Mouse (Mus musculus) midbrain, postnatal 0 days (tissue): Measurements from ENCODE around the gene Rpl7l1. TPM values are rescaled to one million over a fixed set of nuclear protein-coding genes. Genes with fewer than 3 reads are reported as not detected.

ENCODE experiments used
- ATAC-seq: fragments of 200-750 bp; cut with Nextera tagmentation; 2 replicates; pipeline ENCODE4 v1.8.0; 2017; ENCODE audit warnings: moderate number of reproducible peaks, mild to moderate bottlenecking, moderate TSS enrichment, moderate library complexity; ENCODE audit not compliant: low FRiP score
- DNase-seq: peaks from one replicate; pipeline ENCODE4 v3.0.0-alpha.2; 2015; ENCODE audit warnings: low spot score
- H3K27ac ChIP-seq: fragments of 300-500 bp; sonication (generic); 2 replicates; pipeline ENCODE4 v1.5.1; 2014; ENCODE audit warnings: low read depth, mild to moderate bottlenecking, low read length, mixed read lengths
- H3K27me3 ChIP-seq: fragments of 300-500 bp; sonication (generic); 2 replicates; pipeline ENCODE4 v1.6.1; 2014; ENCODE audit warnings: low read length, control low read depth, mixed read lengths; ENCODE audit not compliant: insufficient read depth
- H3K36me3 ChIP-seq: fragments of 300-500 bp; sonication (generic); 2 replicates; pipeline ENCODE4 v1.6.1; 2014; ENCODE audit warnings: low read length, control low read depth, mixed read lengths; ENCODE audit not compliant: insufficient read depth
- H3K4me1 ChIP-seq: fragments of 300-500 bp; sonication (generic); 2 replicates; pipeline ENCODE4 v1.6.1; 2014; ENCODE audit warnings: mild to moderate bottlenecking, control low read depth, antibody characterized with exemption, low read length, mixed read lengths; ENCODE audit not compliant: insufficient read depth
- H3K4me2 ChIP-seq: fragments of 300-500 bp; sonication (generic); 2 replicates; pipeline ENCODE4 v1.6.1; 2014; ENCODE audit warnings: low read depth, mild to moderate bottlenecking, low read length, mixed read lengths; ENCODE audit not compliant: poor library complexity, severe bottlenecking
- H3K4me3 ChIP-seq: fragments of 300-500 bp; sonication (generic); 2 replicates; pipeline ENCODE4 v1.5.1; 2014; ENCODE audit warnings: low read depth, mild to moderate bottlenecking, low read length, moderate library complexity
- H3K9ac ChIP-seq: fragments of 300-500 bp; sonication (generic); replicated peaks from 2 replicates; pipeline ENCODE4 v1.6.1; 2014; ENCODE audit warnings: mild to moderate bottlenecking, low read length, moderate library complexity, mixed read lengths; ENCODE audit not compliant: poor library complexity, severe bottlenecking
- H3K9me3 ChIP-seq: fragments of 300-500 bp; sonication (generic); 2 replicates; pipeline ENCODE4 v1.6.1; 2016; ENCODE audit warnings: low read length, control low read depth
- CTCF ChIP-seq: IDR thresholded peaks from 2 replicates; pipeline ENCODE4 v1.5.1; 2016; ENCODE audit warnings: antibody characterized with exemption, mild to moderate bottlenecking
- WGBS: fragments of 180-500 bp; shearing (Covaris S2); extraction: QIAGEN DNeasy Blood & Tissue Kit; methylation state at CpG from one replicate; pipeline ENCODE4 v1.1.7; 2014; 5-methylcytosine and 5-hydroxymethylcytosine counted together
- polyA plus RNA-seq: library from polyadenylated mRNA; unstranded; fragments of >200 nt; fragmentation: Nextera tagmentation; extraction: Ambion mirVana; gene quantifications from 2 replicates; pipeline ENCODE4 v1.2.1, GENCODE M21; 2015
- total RNA-seq: library from RNA; depleted of rRNA; stranded (reverse); fragments of >200 nt; gene quantifications from 2 replicates; pipeline ENCODE4 v1.2.3, GENCODE M21; 2014

The Rpl7l1 gene
- total and polyA plus RNA-seq, 2 experiments from 2014 or later = 43.2 to 69.7 TPM

GRCm38 (mm10) chr17:46751056-46751793 lies 31.2 kb downstream of the Rpl7l1 start:
- peak overlapping the region; percentile 85 for H3K27ac ChIP-seq
- DNase-seq (peak; percentile 50), ATAC-seq (no peak; the same call in 1 of the 2 replicates)
- peak overlapping the region; percentile 60 for H3K9ac ChIP-seq
- H3K4me2 ChIP-seq = peak overlapping the region; percentile 59
- WGBS = 23% methylated on average over 16 of the region's 16 CpGs
- no peaks in the 10 kb centered on the region for H3K9me3 ChIP-seq
- peak overlapping the region; percentile 47 for H3K4me3 ChIP-seq
- no peaks in the 10 kb centered on the region; the same call in 1 of the 2 replicates for H3K27me3 ChIP-seq
- H3K4me1 ChIP-seq = peaks cover 4% of the 10 kb centered on the region; the same call in 1 of the 2 replicates
- H3K36me3 ChIP-seq = no peaks in the 10 kb centered on the region
- no peak for TF ChIP-seq CTCF

GRCm38 (mm10) chr17:46750580-46750979 lies 31.9 kb downstream of the Rpl7l1 start:
- Histone ChIP-seq H3K9me3 (no peaks in the 10 kb centered on the region), H3K4me1 (peaks cover 4% of the 10 kb centered on the region; the same call in 1 of the 2 replicates), H3K27me3 (no peaks in the 10 kb centered on the region), H3K27ac (peak overlapping the region; percentile 85; the same call in 1 of the 2 replicates), H3K9ac (peak overlapping the region; percentile 60; the same call in 1 of the 2 replicates), H3K4me3 (peak overlapping the region; percentile 47), H3K36me3 (0 out of 2 replicates have a peak, but pooled peaks cover 1% of the 10 kb centered on the region), H3K4me2 (peak overlapping the region; percentile 59)
- DNase-seq (no peak), ATAC-seq (no peak)
- WGBS = 91% methylated on average over 4 of the region's 4 CpGs
- TF ChIP-seq CTCF = no peak

- Histone ChIP-seq H3K4me2 (no peak overlapping the region), H3K27me3 (no peaks in the 10 kb centered on the region), H3K9ac (no peak overlapping the region), H3K4me1 (peaks cover 4% of the 10 kb centered on the region; the same call in 1 of the 2 replicates), H3K9me3 (no peaks in the 10 kb centered on the region), H3K4me3 (no peak overlapping the region), H3K27ac (no peak overlapping the region), H3K36me3 (peaks cover 8% of the 10 kb centered on the region)
- no peak for DNase-seq
- WGBS = 88% methylated on average over 5 of the region's 5 CpGs
- TF ChIP-seq CTCF = no peak
- ATAC-seq = no peak
Measured at GRCm38 (mm10) chr17:46749282-46749681, 33.2 kb downstream of the Rpl7l1 start.

GRCm38 (mm10) chr17:46747806-46748205 lies 34.7 kb downstream of the Rpl7l1 start:
- Histone ChIP-seq H3K27ac (no peak overlapping the region), H3K4me2 (no peak overlapping the region), H3K4me1 (peaks cover 4% of the 10 kb centered on the region; the same call in 1 of the 2 replicates), H3K36me3 (peaks cover 16% of the 10 kb centered on the region), H3K9ac (no peak overlapping the region), H3K27me3 (no peaks in the 10 kb centered on the region), H3K4me3 (no peak overlapping the region), H3K9me3 (no peaks in the 10 kb centered on the region)
- DNase-seq = no peak
- WGBS = 85% methylated on average over 2 of the region's 2 CpGs
- no peak for ATAC-seq
- TF ChIP-seq CTCF = no peak

- Histone ChIP-seq H3K4me1 (peaks cover 4% of the 10 kb centered on the region; the same call in 1 of the 2 replicates), H3K27me3 (no peaks in the 10 kb centered on the region), H3K27ac (no peak overlapping the region), H3K36me3 (peaks cover 16% of the 10 kb centered on the region), H3K4me2 (no peak overlapping the region), H3K9me3 (no peaks in the 10 kb centered on the region), H3K4me3 (no peak overlapping the region), H3K9ac (no peak overlapping the region)
- no peak for TF ChIP-seq CTCF
- DNase-seq (no peak), ATAC-seq (no peak)
- WGBS = 80% methylated on average over 8 of the region's 8 CpGs
Measured at GRCm38 (mm10) chr17:46747234-46747633, 35.2 kb downstream of the Rpl7l1 start.

- Histone ChIP-seq H3K4me3 (no peak overlapping the region), H3K27me3 (no peaks in the 10 kb centered on the region), H3K27ac (no peak overlapping the region), H3K9ac (no peak overlapping the region), H3K9me3 (no peaks in the 10 kb centered on the region), H3K36me3 (peaks cover 19% of the 10 kb centered on the region), H3K4me1 (no peaks in the 10 kb centered on the region), H3K4me2 (no peak overlapping the region)
- no peak for TF ChIP-seq CTCF
- DNase-seq = no peak
- ATAC-seq = no peak
- WGBS = 64% methylated on average over 2 of the region's 2 CpGs
Measured at GRCm38 (mm10) chr17:46745506-46745905, 37.0 kb downstream of the Rpl7l1 start.
